8 mouse cellular contexts compared by ENCODE assay signal in the genomic region with DNA sequence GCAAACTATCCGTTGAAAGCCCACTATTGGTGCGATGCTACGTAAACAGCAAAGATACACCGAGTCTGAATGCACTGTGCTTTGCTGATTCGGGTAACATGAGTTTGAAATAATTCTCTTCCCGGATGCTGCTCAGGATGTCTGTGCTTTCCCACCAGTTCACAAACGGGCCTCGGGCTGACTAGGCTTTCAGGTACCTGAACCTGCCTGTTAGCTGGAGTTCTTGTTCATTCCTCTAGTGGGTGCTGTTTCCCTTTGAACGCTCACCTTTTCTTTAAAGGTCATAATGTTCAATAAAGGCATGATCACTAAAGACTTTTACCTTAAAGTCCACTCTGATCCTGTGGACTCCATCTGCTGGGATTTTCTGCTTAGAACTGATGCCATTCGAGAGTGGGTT. TPM values are rescaled to one million over a fixed set of nuclear protein-coding genes. Genes with fewer than 3 reads are reported as not detected.
A peak's percentile ranks its signal among the peaks of the same experiment; 100 is the strongest.
DNase-seq lines count a peak whose midpoint lies in the region; ATAC-seq and TF ChIP-seq lines count a peak whose summit lies in the region.

No protein-coding gene starts in this region.

- TF ChIP-seq POLR2A in kidney, adult 2 months (IDR thresholded peaks at IDR 0.05; ENCODE audit: low read depth, low read length) = no peak
- no peak for TF ChIP-seq POLR2A in MEL (IDR thresholded peaks at IDR 0.05; ENCODE audit: control insufficient read depth in 1 of 2, insufficient read depth in 1 of 2, low read depth in 1 of 2, low read length in 2 of 2, poor library complexity in 1 of 2)

- no peak overlapping the region for H3K27ac ChIP-seq in kidney, adult 2 months (ENCODE audit: insufficient read depth, low read depth, low read length)
- no peak overlapping the region for H3K27ac ChIP-seq in kidney, embryonic 15.5 days
- H3K27ac ChIP-seq in MEL (ENCODE audit: control insufficient read depth, low read depth, low read length) = no peak overlapping the region

- H3K4me3 ChIP-seq in kidney, adult 2 months (ENCODE audit: insufficient read depth, low read depth, low read length) = no peak overlapping the region
- H3K4me3 ChIP-seq in kidney, embryonic 15.5 days (replicated peaks) = no peak overlapping the region
- no peak overlapping the region for H3K4me3 ChIP-seq in MEL (ENCODE audit: control insufficient read depth in 1 of 2, insufficient read depth in 1 of 2, low read depth in 2 of 2, low read length in 2 of 2)

- no peaks in the 10 kb centered on the region for H3K79me2 ChIP-seq in MEL (ENCODE audit: control insufficient read depth, insufficient read depth, low read length, poor library complexity)

- TF ChIP-seq EP300 in MEL (IDR thresholded peaks at IDR 0.05; ENCODE audit: low read depth in 1 of 2, low read length in 2 of 2) = no peak

- TF ChIP-seq RAD21 in MEL (IDR thresholded peaks at IDR 0.05; ENCODE audit: low read depth, low read length) = peak; percentile 57

- H3K36me3 ChIP-seq in kidney, adult 2 months (ENCODE audit: control insufficient read depth, insufficient read depth, low read length) = peaks cover 11% of the 10 kb centered on the region
- H3K36me3 ChIP-seq in kidney, embryonic 15.5 days = peaks cover 95% of the 10 kb centered on the region
- H3K36me3 ChIP-seq in MEL (ENCODE audit: control insufficient read depth in 1 of 2, insufficient read depth in 2 of 2, low read length in 2 of 2) = peaks cover 0 to 35% of the 10 kb centered on the region in 2 experiments; a peak in 2 of 4 replicates

- DNase-seq in kidney, adult 2 months = peak; percentile 59
- peak; percentile 19 for DNase-seq in MEL (ENCODE audit: low read depth, low spot score)
- no peak for DNase-seq in right cerebral cortex, postnatal 4 days
- no peak for DNase-seq in left cerebral cortex, adult 18-20 months (ENCODE audit: low spot score in 2 of 2)
- DNase-seq in layer of hippocampus, postnatal 10 days (ENCODE audit: low spot score in 2 of 2) = no peak

- H3K9me3 ChIP-seq in kidney, embryonic 15.5 days (replicated peaks) = no peaks in the 10 kb centered on the region
- H3K9me3 ChIP-seq in MEL (replicated peaks; ENCODE audit: insufficient read depth, low read length) = no peaks in the 10 kb centered on the region

- H3K4me1 ChIP-seq in kidney, adult 2 months (ENCODE audit: control insufficient read depth, insufficient read depth, low read length) = no peaks in the 10 kb centered on the region
- H3K4me1 ChIP-seq in kidney, embryonic 15.5 days = no peaks in the 10 kb centered on the region
- H3K4me1 ChIP-seq in MEL (ENCODE audit: control insufficient read depth in 1 of 2, insufficient read depth in 2 of 2, low read length in 2 of 2) = no peaks in the 10 kb centered on the region

- no peak overlapping the region for H3K9ac ChIP-seq in kidney, embryonic 15.5 days
- H3K9ac ChIP-seq in MEL (ENCODE audit: control insufficient read depth, low read depth, low read length, poor library complexity, severe bottlenecking) = no peak overlapping the region

- H3K4me2 ChIP-seq in kidney, embryonic 15.5 days = no peak overlapping the region

- 72% methylated on average over 10 of the region's 10 CpGs for WGBS in kidney, adult 2 months
- 89% methylated on average over 10 of the region's 10 CpGs for WGBS in kidney, embryonic 15.5 days

- H3K27me3 ChIP-seq in kidney, adult 2 months (replicated peaks; ENCODE audit: control insufficient read depth, insufficient read depth, low read length) = no peaks in the 10 kb centered on the region
- H3K27me3 ChIP-seq in kidney, embryonic 15.5 days = no peaks in the 10 kb centered on the region
- no peaks in the 10 kb centered on the region for H3K27me3 ChIP-seq in MEL (ENCODE audit: control insufficient read depth in 1 of 2, insufficient read depth in 2 of 2, low read length in 2 of 2)

- TF ChIP-seq CTCF in kidney, adult 2 months (conservative IDR thresholded peaks at IDR 0.05; ENCODE audit: insufficient read depth, insufficient read length, low read depth, low read length) = peak; percentile 61
- TF ChIP-seq CTCF in MEL (IDR thresholded peaks at IDR 0.05 in 2 of 3, conservative IDR thresholded peaks at IDR 0.05 in 1 of 3; ENCODE audit: control insufficient read depth in 1 of 3, insufficient read depth in 1 of 3, low read depth in 2 of 3, low read length in 3 of 3, poor library complexity in 1 of 3, severe bottlenecking in 1 of 3) = peak; percentile 24 to 62 (median 60)

- no peak for ATAC-seq in kidney, embryonic 15.5 days (replicated peaks; ENCODE audit: low FRiP score)
- ATAC-seq in common myeloid progenitor, adult 5-6 weeks (replicated peaks; ENCODE audit: low read depth, poor library complexity, severe bottlenecking) = peak; percentile 69
- ATAC-seq in megakaryocyte-erythroid progenitor cell, adult 5-6 weeks (replicated peaks; ENCODE audit: low FRiP score, low TSS enrichment, poor library complexity, severe bottlenecking) = peak; percentile 67; the same call in 1 of the 2 replicates

TF ChIP-seq in MEL, 35 proteins besides CTCF, POLR2A, EP300 and RAD21:
- TF ChIP-seq GATA1 (IDR thresholded peaks at IDR 0.05; ENCODE audit: low read depth, low read length) (no peak), SMC3 (IDR thresholded peaks at IDR 0.05; ENCODE audit: low read depth, low read length) (peak; percentile 45), HCFC1 (IDR thresholded peaks at IDR 0.05; ENCODE audit: low read depth, low read length) (no peak), ZC3H11A (IDR thresholded peaks at IDR 0.05; ENCODE audit: low read depth, low read length) (0 out of 2 replicates have a peak, but pooled peaks have one; percentile 30), E2F4 (IDR thresholded peaks at IDR 0.05; ENCODE audit: borderline replicate concordance, low read depth, low read length) (no peak), CHD2 (IDR thresholded peaks at IDR 0.05; ENCODE audit: low read length) (no peak), SIN3A (IDR thresholded peaks at IDR 0.05; ENCODE audit: low read length) (peak; percentile 32; the same call in 1 of the 2 replicates)

RNA-seq across cellular contexts. Expression of a gene that starts 38.4 kb away (rescaled TPM):
- 1,516 and 1,584 TPM in 2 replicates for polyA plus RNA-seq in kidney, adult 2 months (2012; rRNA removed)
- polyA plus RNA-seq in kidney, embryonic 15.5 days (2015; fragmentation: Nextera tagmentation; extraction: Ambion mirVana) = 87.3 and 99.8 TPM in 2 replicates
- 0.20 TPM in 1 of 2 replicates, not detected in the other for total RNA-seq in MEL (2012; rRNA removed)
- polyA plus RNA-seq in MEL (2012; ENCODE audit: insufficient read depth in 1 of 2, insufficient read length in 2 of 2, low read depth in 1 of 2, low replicate concordance in 2 of 2, missing spikeins in 1 of 2) = under 1 TPM in 1 of 2 experiments, not detected in 1; 0.49 TPM
- not detected in 2 replicates for total RNA-seq in common myeloid progenitor, adult 5-6 weeks (2017)
- total RNA-seq in megakaryocyte-erythroid progenitor cell, adult 5-6 weeks (2014; fragmentation: Nextera tagmentation) = not detected in 2 replicates
- total RNA-seq in megakaryocyte-erythroid progenitor cell, adult 5-6 weeks (2017) = not detected in 2 replicates
- total RNA-seq in left cerebral cortex, adult 18-20 months (2021) = under 1 TPM; 0.80 to 0.95 TPM
- under 1 TPM in 1 of 2 experiments, not detected in 1; 0.98 TPM for total RNA-seq in layer of hippocampus, postnatal 10 days (2021)

RNA-seq across cellular contexts. Expression of a gene that starts 39.9 kb away (rescaled TPM):
- polyA plus RNA-seq in kidney, adult 2 months (2012; rRNA removed) = 12.1 and 13.9 TPM in 2 replicates
- 14.6 and 16.3 TPM in 2 replicates for polyA plus RNA-seq in kidney, embryonic 15.5 days (2015; fragmentation: Nextera tagmentation; extraction: Ambion mirVana)
- total RNA-seq in MEL (2012; rRNA removed) = 4.7 and 6.2 TPM in 2 replicates
- 10 to 100 TPM; 11.7 to 27.3 TPM for polyA plus RNA-seq in MEL (2012; ENCODE audit: insufficient read depth in 1 of 2, insufficient read length in 2 of 2, low read depth in 1 of 2, low replicate concordance in 2 of 2, missing spikeins in 1 of 2)
- total RNA-seq in common myeloid progenitor, adult 5-6 weeks (2017) = 19.9 and 21.1 TPM in 2 replicates
- 97.4 and 110 TPM in 2 replicates for total RNA-seq in megakaryocyte-erythroid progenitor cell, adult 5-6 weeks (2014; fragmentation: Nextera tagmentation)
- 14.0 and 23.6 TPM in 2 replicates for total RNA-seq in megakaryocyte-erythroid progenitor cell, adult 5-6 weeks (2017)
- 10 to 100 TPM; 84.1 to 88.1 TPM for total RNA-seq in left cerebral cortex, adult 18-20 months (2021)
- 10 to 100 TPM; 50.5 to 54.6 TPM for total RNA-seq in layer of hippocampus, postnatal 10 days (2021)

RNA-seq across cellular contexts. Expression of a gene that starts 42.1 kb away (rescaled TPM):
- 71.8 and 100 TPM in 2 replicates for polyA plus RNA-seq in kidney, adult 2 months (2012; rRNA removed)
- polyA plus RNA-seq in kidney, embryonic 15.5 days (2015; fragmentation: Nextera tagmentation; extraction: Ambion mirVana) = 20.0 and 24.6 TPM in 2 replicates
- total RNA-seq in MEL (2012; rRNA removed) = 0.12 TPM in 1 of 2 replicates, not detected in the other
- polyA plus RNA-seq in MEL (2012; ENCODE audit: insufficient read depth in 1 of 2, insufficient read length in 2 of 2, low read depth in 1 of 2, low replicate concordance in 2 of 2, missing spikeins in 1 of 2) = under 1 TPM in 1 of 2 experiments, not detected in 1; 0.67 TPM
- 0.44 and 1.4 TPM in 2 replicates for total RNA-seq in common myeloid progenitor, adult 5-6 weeks (2017)
- not detected in 2 replicates for total RNA-seq in megakaryocyte-erythroid progenitor cell, adult 5-6 weeks (2014; fragmentation: Nextera tagmentation)
- total RNA-seq in megakaryocyte-erythroid progenitor cell, adult 5-6 weeks (2017) = 0.28 TPM in 1 of 2 replicates, not detected in the other
- total RNA-seq in left cerebral cortex, adult 18-20 months (2021) = 10 to 100 TPM; 52.2 to 66.1 TPM
- total RNA-seq in layer of hippocampus, postnatal 10 days (2021) = 10 to 100 TPM; 23.6 to 30.9 TPM

Comparison
In these comparisons a context has a peak if more than half of its experiments do, and no peak if none do; other contexts are left out.
1. DNase-seq: peak in kidney, adult 2 months (single experiment) and MEL (single experiment); none in right cerebral cortex, postnatal 4 days (single experiment), left cerebral cortex, adult 18-20 months (0 of 2) and layer of hippocampus, postnatal 10 days (0 of 2).
2. RNA of a gene that starts 42.1 kb away (total RNA-seq): 52.2 to 66.1 TPM in left cerebral cortex, adult 18-20 months and 23.6 to 30.9 TPM in layer of hippocampus, postnatal 10 days; 0.44 to 1.4 TPM in common myeloid progenitor, adult 5-6 weeks, 0.28 TPM in megakaryocyte-erythroid progenitor cell, adult 5-6 weeks and 0.12 TPM in MEL; every median in the first group is over 10 times any median in the second.